Mouse (Mus musculus) limb, embryonic 12.5 days (tissue): ENCODE measurements around the gene Ccdc85a. TPM values are rescaled to one million over a fixed set of nuclear protein-coding genes. Genes with fewer than 3 reads are reported as not detected.

Experiments used
- ATAC-seq: fragments of 200-750 bp; cut with Nextera tagmentation; 2 replicates; pipeline ENCODE4 v1.8.0; 2017; ENCODE audit warnings: low read depth, moderate TSS enrichment; ENCODE audit not compliant: insufficient number of reproducible peaks, insufficient read depth, low FRiP score, low TSS enrichment
- H3K27ac ChIP-seq: fragments of 300-500 bp; sonication (generic); 2 replicates; pipeline ENCODE4 v1.5.1; 2016; ENCODE audit warnings: mild to moderate bottlenecking, moderate library complexity
- H3K27me3 ChIP-seq: fragments of 300-500 bp; sonication (generic); 2 replicates; pipeline ENCODE4 v1.6.1; 2016; ENCODE audit warnings: mild to moderate bottlenecking, moderate library complexity
- H3K36me3 ChIP-seq: fragments of 300-500 bp; sonication (generic); 2 replicates; pipeline ENCODE4 v1.6.1; 2016; ENCODE audit warnings: mild to moderate bottlenecking, moderate library complexity
- H3K4me1 ChIP-seq: fragments of 300-500 bp; sonication (generic); replicated peaks from 2 replicates; pipeline ENCODE4 v1.6.1; 2016
- H3K4me2 ChIP-seq: fragments of 300-500 bp; sonication (generic); 2 replicates; pipeline ENCODE4 v1.6.1; 2016; ENCODE audit warnings: mild to moderate bottlenecking, moderate library complexity
- H3K4me3 ChIP-seq: fragments of 300-500 bp; sonication (generic); replicated peaks from 2 replicates; pipeline ENCODE4 v1.5.1; 2016; ENCODE audit warnings: mild to moderate bottlenecking
- H3K9ac ChIP-seq: fragments of 300-500 bp; sonication (generic); replicated peaks from 2 replicates; pipeline ENCODE4 v1.6.1; 2016; ENCODE audit warnings: mild to moderate bottlenecking, moderate library complexity
- H3K9me3 ChIP-seq: fragments of 300-500 bp; sonication (generic); 2 replicates; pipeline ENCODE4 v1.6.1; 2016; ENCODE audit warnings: mild to moderate bottlenecking, moderate library complexity
- WGBS: fragments of 180-500 bp; shearing (Covaris S2); methylation state at CpG from one replicate; pipeline ENCODE4 v1.1.7; 2016; 5-methylcytosine and 5-hydroxymethylcytosine counted together
- polyA plus RNA-seq: library from polyadenylated mRNA; unstranded; fragments of >200 nt; fragmentation: Nextera tagmentation; extraction: Ambion mirVana; gene quantifications from 2 replicates; pipeline ENCODE4 v1.2.1, GENCODE M21; 2016

Ccdc85a gene
- polyA plus RNA-seq, 1 experiment from 2014 or later = 3.0 TPM

- ATAC-seq = no peak
- H3K36me3 ChIP-seq = no peaks in the 10 kb centered on the region
- H3K9ac ChIP-seq = no peak overlapping the region
- H3K27me3 ChIP-seq = no peaks in the 10 kb centered on the region
- no peak overlapping the region for H3K4me2 ChIP-seq
- no peak overlapping the region for H3K4me3 ChIP-seq
- whole genome bisulfite sequencing = 74% methylated on average over 2 of the region's 2 CpGs
- no peaks in the 10 kb centered on the region for H3K4me1 ChIP-seq
- no peak overlapping the region for H3K27ac ChIP-seq
- H3K9me3 ChIP-seq = peaks cover 14% of the 10 kb centered on the region; the same call in 1 of the 2 replicates
Measured at GRCm38 (mm10) chr11:28533286-28533685, 50.8 kb downstream of the Ccdc85a start.

GRCm38 (mm10) chr11:28501190-28501589 is 82.9 kb downstream of the Ccdc85a start:
- Histone ChIP-seq H3K4me2 (no peak overlapping the region), H3K27ac (no peak overlapping the region), H3K36me3 (no peaks in the 10 kb centered on the region), H3K9ac (no peak overlapping the region), H3K4me1 (no peaks in the 10 kb centered on the region), H3K9me3 (no peaks in the 10 kb centered on the region; the same call in 1 of the 2 replicates), H3K27me3 (no peaks in the 10 kb centered on the region), H3K4me3 (no peak overlapping the region)
- no peak for ATAC-seq

GRCm38 (mm10) chr11:28497034-28497433 is 87.1 kb downstream of the Ccdc85a start:
- Histone ChIP-seq H3K4me2 (no peak overlapping the region), H3K36me3 (no peaks in the 10 kb centered on the region), H3K9ac (no peak overlapping the region), H3K4me1 (no peaks in the 10 kb centered on the region), H3K9me3 (no peaks in the 10 kb centered on the region; the same call in 1 of the 2 replicates), H3K27me3 (no peaks in the 10 kb centered on the region), H3K4me3 (no peak overlapping the region), H3K27ac (no peak overlapping the region)
- ATAC-seq = no peak

- no peaks in the 10 kb centered on the region for H3K4me1 ChIP-seq
- no peak overlapping the region for H3K9ac ChIP-seq
- no peaks in the 10 kb centered on the region for H3K36me3 ChIP-seq
- no peak overlapping the region for H3K27ac ChIP-seq
- no peak overlapping the region for H3K4me3 ChIP-seq
- H3K9me3 ChIP-seq = no peaks in the 10 kb centered on the region; the same call in 1 of the 2 replicates
- no peak overlapping the region for H3K4me2 ChIP-seq
- no peaks in the 10 kb centered on the region for H3K27me3 ChIP-seq
- ATAC-seq = no peak
Measured at GRCm38 (mm10) chr11:28493362-28493761, 90.8 kb downstream of the Ccdc85a start.

- no peak overlapping the region for H3K9ac ChIP-seq
- H3K4me2 ChIP-seq = no peak overlapping the region
- no peaks in the 10 kb centered on the region for H3K36me3 ChIP-seq
- no peaks in the 10 kb centered on the region for H3K4me1 ChIP-seq
- no peak for ATAC-seq
- no peaks in the 10 kb centered on the region for H3K9me3 ChIP-seq
- H3K27me3 ChIP-seq = no peaks in the 10 kb centered on the region
- H3K27ac ChIP-seq = no peak overlapping the region
- WGBS = 91% methylated on average over 1 of the region's 1 CpGs
- no peak overlapping the region for H3K4me3 ChIP-seq
Measured at GRCm38 (mm10) chr11:28491330-28491729, 92.8 kb downstream of the Ccdc85a start.

GRCm38 (mm10) chr11:28484083-28484729 is 99.9 kb downstream of the Ccdc85a start:
- 29% methylated on average over 4 of the region's 4 CpGs for WGBS
- Histone ChIP-seq H3K27me3 (no peaks in the 10 kb centered on the region), H3K4me2 (no peak overlapping the region), H3K27ac (no peak overlapping the region), H3K9me3 (no peaks in the 10 kb centered on the region), H3K36me3 (no peaks in the 10 kb centered on the region), H3K9ac (no peak overlapping the region), H3K4me1 (no peaks in the 10 kb centered on the region), H3K4me3 (no peak overlapping the region)
- ATAC-seq = no peak

GRCm38 (mm10) chr11:28477088-28477487 is 107.0 kb downstream of the Ccdc85a start:
- no peak overlapping the region for H3K27ac ChIP-seq
- H3K27me3 ChIP-seq = no peaks in the 10 kb centered on the region
- H3K9ac ChIP-seq = no peak overlapping the region
- no peaks in the 10 kb centered on the region for H3K9me3 ChIP-seq
- H3K4me1 ChIP-seq = no peaks in the 10 kb centered on the region
- H3K36me3 ChIP-seq = no peaks in the 10 kb centered on the region
- no peak overlapping the region for H3K4me3 ChIP-seq
- 88% methylated on average over 1 of the region's 1 CpGs for WGBS
- no peak overlapping the region for H3K4me2 ChIP-seq
- no peak for ATAC-seq

GRCm38 (mm10) chr11:28465726-28466125 is 118.4 kb downstream of the Ccdc85a start:
- Histone ChIP-seq H3K4me2 (no peak overlapping the region), H3K4me3 (no peak overlapping the region), H3K27me3 (no peaks in the 10 kb centered on the region), H3K36me3 (no peaks in the 10 kb centered on the region), H3K4me1 (no peaks in the 10 kb centered on the region), H3K27ac (no peak overlapping the region), H3K9ac (no peak overlapping the region), H3K9me3 (no peaks in the 10 kb centered on the region)
- no peak for ATAC-seq

- WGBS = 84% methylated on average over 1 of the region's 1 CpGs
- ATAC-seq = no peak
- no peak overlapping the region for H3K27ac ChIP-seq
- H3K27me3 ChIP-seq = no peaks in the 10 kb centered on the region
- no peaks in the 10 kb centered on the region for H3K9me3 ChIP-seq
- H3K4me1 ChIP-seq = no peaks in the 10 kb centered on the region
- no peak overlapping the region for H3K4me3 ChIP-seq
- no peak overlapping the region for H3K4me2 ChIP-seq
- H3K9ac ChIP-seq = no peak overlapping the region
- H3K36me3 ChIP-seq = no peaks in the 10 kb centered on the region
Measured at GRCm38 (mm10) chr11:28464926-28465325, 119.2 kb downstream of the Ccdc85a start.

GRCm38 (mm10) chr11:28459165-28459564 is 125.0 kb downstream of the Ccdc85a start:
- no peak overlapping the region for H3K4me3 ChIP-seq

GRCm38 (mm10) chr11:28439877-28440276 is 144.2 kb downstream of the Ccdc85a start:
- Histone ChIP-seq H3K36me3 (no peaks in the 10 kb centered on the region), H3K27ac (no peak overlapping the region), H3K27me3 (no peaks in the 10 kb centered on the region), H3K9ac (no peak overlapping the region), H3K9me3 (no peaks in the 10 kb centered on the region), H3K4me1 (no peaks in the 10 kb centered on the region), H3K4me2 (no peak overlapping the region), H3K4me3 (no peak overlapping the region)
- no peak for ATAC-seq

More at GRCm38 (mm10) chr11:28459165-28459564, 125.0 kb downstream of the Ccdc85a start:
- ATAC-seq = no peak
- 88% methylated on average over 1 of the region's 1 CpGs for WGBS
- no peak overlapping the region for H3K27ac ChIP-seq
- no peaks in the 10 kb centered on the region for H3K36me3 ChIP-seq
- no peak overlapping the region for H3K9ac ChIP-seq
- no peaks in the 10 kb centered on the region for H3K9me3 ChIP-seq
- H3K27me3 ChIP-seq = no peaks in the 10 kb centered on the region
- no peak overlapping the region for H3K4me2 ChIP-seq
- H3K4me1 ChIP-seq = no peaks in the 10 kb centered on the region

- H3K4me2 ChIP-seq = no peak overlapping the region
- 90% methylated on average over 2 of the region's 2 CpGs for WGBS
- no peak for ATAC-seq
Measured at GRCm38 (mm10) chr11:28422451-28423231, 161.5 kb downstream of the Ccdc85a start.

More at GRCm38 (mm10) chr11:28422451-28423231, 161.5 kb downstream of the Ccdc85a start:
- no peaks in the 10 kb centered on the region for H3K36me3 ChIP-seq
- no peaks in the 10 kb centered on the region for H3K9me3 ChIP-seq
- no peak overlapping the region for H3K9ac ChIP-seq
- no peaks in the 10 kb centered on the region for H3K4me1 ChIP-seq
- H3K27me3 ChIP-seq = no peaks in the 10 kb centered on the region
- no peak overlapping the region for H3K4me3 ChIP-seq
- no peak overlapping the region for H3K27ac ChIP-seq
